Mouse (Mus musculus): ENCODE measurements around the gene Atg7. TPM values are rescaled to one million over a fixed set of nuclear protein-coding genes. Genes with fewer than 3 reads are reported as not detected.
A peak's percentile ranks its signal among the peaks of the same experiment; 100 is the strongest.

Gene Atg7
- total RNA-seq, 2 experiments from 2014 or later: 24.7 to 26.5 TPM

DNA sequence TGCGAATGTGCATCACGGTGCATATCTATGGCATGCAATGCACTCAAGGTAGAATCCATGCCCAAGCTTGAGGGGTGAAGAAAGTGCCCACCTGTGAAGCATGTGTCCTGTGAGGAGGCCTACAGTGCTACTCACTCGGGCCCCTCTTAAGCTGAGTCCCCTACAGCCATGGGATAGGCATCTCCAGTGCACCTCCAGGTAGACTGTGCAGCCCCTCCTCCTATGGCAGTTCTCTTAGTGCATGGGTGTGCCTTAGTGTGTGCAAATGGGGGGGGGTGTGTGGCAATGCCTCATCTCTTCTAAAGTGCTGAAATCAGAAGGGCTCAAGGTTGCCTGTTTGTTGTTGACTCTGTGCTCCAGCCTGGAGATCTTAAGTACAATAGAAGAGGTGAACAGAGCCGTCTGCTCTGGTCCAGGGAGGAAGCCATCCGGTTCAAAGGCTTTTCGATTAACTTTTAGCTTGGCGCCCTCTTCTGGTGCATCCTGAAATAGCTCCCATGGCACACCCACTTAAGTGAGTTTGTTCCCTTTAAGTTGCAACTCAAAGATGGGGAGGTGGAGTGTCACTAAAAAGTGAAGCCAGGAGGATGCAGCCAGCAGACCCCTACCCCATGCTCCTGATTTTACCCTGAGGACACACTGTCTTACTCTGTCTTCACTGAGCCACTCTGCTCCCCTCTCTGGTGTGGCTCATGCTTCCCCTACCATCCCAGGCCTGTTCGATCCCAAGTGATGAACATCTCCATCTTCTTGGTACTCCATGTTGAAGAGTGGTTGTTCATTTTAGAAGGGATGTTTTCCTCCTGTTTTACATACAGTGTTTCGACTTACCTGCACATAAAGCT is 55.0 kb downstream of the Atg7 start:
- TF ChIP-seq CTCF (conservative IDR thresholded peaks at IDR 0.05): peak; percentile 94
- no peak overlapping the region for H3K27ac ChIP-seq
- peak; percentile 59 to 79 for DNase-seq (ENCODE audit: low spot score in 2 of 2)
- no peak overlapping the region for H3K4me3 ChIP-seq

GRCm38 (mm10) chr6:114698578-114698977 is 55.7 kb downstream of the Atg7 start:
- TF ChIP-seq CTCF (conservative IDR thresholded peaks at IDR 0.05): 0 out of 2 replicates have a peak, but pooled peaks have one; percentile 13
- DNase-seq (ENCODE audit: low spot score in 2 of 2): no peak
- Histone ChIP-seq H3K4me3 (no peak overlapping the region), H3K27ac (no peak overlapping the region)

- DNase-seq (ENCODE audit: low spot score in 2 of 2): no peak
- Histone ChIP-seq H3K4me3 (no peak overlapping the region), H3K27ac (no peak overlapping the region)
- TF ChIP-seq CTCF (conservative IDR thresholded peaks at IDR 0.05): peak; percentile 72
These were observed 57.8 kb downstream of the Atg7 start for GRCm38 (mm10) chr6:114700704-114701103.

DNA sequence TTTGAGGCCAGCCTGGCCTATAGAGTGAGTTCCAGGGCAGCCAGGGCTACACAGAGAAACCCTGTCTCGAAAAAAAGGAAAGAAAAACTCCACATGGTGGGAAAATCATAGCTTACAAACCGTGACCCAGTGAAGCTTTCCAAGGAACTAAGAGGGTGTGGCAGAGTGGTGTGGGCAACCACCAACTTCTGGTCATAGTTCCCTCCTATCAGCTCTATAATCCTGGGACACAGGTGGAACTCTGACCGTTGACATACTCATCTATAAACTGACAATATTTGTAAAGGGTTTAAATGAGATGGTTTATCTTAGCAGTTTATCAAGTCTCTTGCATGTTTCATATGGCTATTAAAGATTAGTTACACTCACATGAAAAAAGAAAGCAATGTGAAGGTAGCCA is 64.1 kb downstream of the Atg7 start:
- Histone ChIP-seq H3K4me3 (no peak overlapping the region), H3K27ac (no peak overlapping the region)
- no peak for DNase-seq (ENCODE audit: low spot score in 2 of 2)
- no peak for TF ChIP-seq CTCF (conservative IDR thresholded peaks at IDR 0.05)

- H3K4me3 ChIP-seq: no peak overlapping the region
- TF ChIP-seq CTCF (conservative IDR thresholded peaks at IDR 0.05): no peak
- peak in 1 of 2 experiments; percentile 57 for DNase-seq (ENCODE audit: low spot score in 2 of 2)
- peak overlapping the region; percentile 78; the same call in 1 of the 2 replicates for H3K27ac ChIP-seq
These were observed 69.5 kb downstream of the Atg7 start for GRCm38 (mm10) chr6:114712242-114713050.

- H3K4me3 ChIP-seq: no peak overlapping the region
These were observed 70.6 kb downstream of the Atg7 start for GRCm38 (mm10) chr6:114713538-114713937.

DNA sequence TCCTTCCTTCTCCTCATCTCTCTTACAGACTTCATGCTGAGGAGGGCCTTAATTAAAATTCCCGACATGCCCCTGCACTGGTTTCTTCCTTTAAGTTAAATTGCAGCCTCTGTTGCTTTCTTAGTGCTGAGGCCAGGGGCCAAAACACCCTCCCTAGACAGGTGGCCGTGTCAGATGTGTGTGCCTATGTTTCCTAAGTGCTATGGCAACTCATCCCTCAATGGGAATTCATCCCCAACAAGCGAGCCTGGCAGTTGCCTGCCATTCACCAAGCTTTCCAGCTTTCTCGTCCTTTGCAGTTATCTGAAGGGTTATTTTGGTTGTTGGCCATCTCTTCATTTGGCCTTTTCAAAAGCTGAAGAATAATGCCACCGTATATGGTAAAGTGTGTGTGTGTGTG is 71.8 kb downstream of the Atg7 start:
- peak overlapping the region; percentile 78 for H3K27ac ChIP-seq
- no peak for TF ChIP-seq CTCF (conservative IDR thresholded peaks at IDR 0.05)
- DNase-seq (ENCODE audit: low spot score in 2 of 2): no peak
- no peak overlapping the region for H3K4me3 ChIP-seq

More at GRCm38 (mm10) chr6:114713538-114713937, 70.6 kb downstream of the Atg7 start:
- H3K27ac ChIP-seq: peak overlapping the region; percentile 78; the same call in 1 of the 2 replicates
- no peak for TF ChIP-seq CTCF (conservative IDR thresholded peaks at IDR 0.05)
- no peak for DNase-seq (ENCODE audit: low spot score in 2 of 2)

DNA sequence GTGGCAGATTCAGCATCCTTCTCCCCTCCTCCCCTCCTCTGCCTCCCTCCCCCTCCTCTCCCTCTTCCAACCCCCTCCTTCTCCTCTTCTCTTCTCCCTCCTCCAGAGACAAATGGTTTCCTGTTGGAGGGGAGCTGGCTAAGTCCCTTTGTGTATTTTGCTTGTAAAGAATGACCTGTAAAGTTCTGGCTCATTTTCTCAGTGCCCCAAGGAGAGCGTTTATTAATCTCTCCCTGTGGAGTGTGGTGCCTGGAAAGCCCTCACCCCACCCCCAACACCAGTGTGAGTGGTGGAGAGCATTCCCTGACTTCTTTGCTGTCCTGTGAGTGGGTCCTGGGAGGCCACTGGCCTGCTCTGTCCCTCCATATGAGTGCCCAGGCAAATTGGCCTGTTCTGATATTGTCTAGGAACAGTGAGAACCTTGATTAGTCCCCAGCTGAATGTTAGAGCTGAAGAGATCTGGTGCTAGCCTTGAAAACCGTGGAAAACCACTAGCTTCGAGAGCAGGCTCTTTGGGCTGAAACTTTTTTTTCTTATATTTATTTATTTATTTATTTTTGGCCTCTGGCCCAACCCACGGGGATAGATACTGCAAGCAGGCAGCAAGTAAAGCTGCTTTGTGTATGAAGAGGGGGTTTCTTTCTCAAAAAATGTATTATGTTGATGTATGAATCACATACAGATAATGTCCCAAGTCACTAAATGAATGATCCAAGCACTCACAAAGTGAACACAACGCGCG is 72.6 kb downstream of the Atg7 start:
- no peak overlapping the region for H3K4me3 ChIP-seq
- peak overlapping the region; percentile 75 for H3K27ac ChIP-seq
- DNase-seq (ENCODE audit: low spot score in 2 of 2): no peak
- TF ChIP-seq CTCF (conservative IDR thresholded peaks at IDR 0.05): no peak

- TF ChIP-seq CTCF (conservative IDR thresholded peaks at IDR 0.05): no peak
- H3K4me3 ChIP-seq: no peak overlapping the region
- H3K27ac ChIP-seq: peak overlapping the region; percentile 71
- peak in 1 of 2 experiments; percentile 32 for DNase-seq (ENCODE audit: low spot score in 2 of 2)
These were observed 76.2 kb downstream of the Atg7 start for GRCm38 (mm10) chr6:114719100-114719499.

- Histone ChIP-seq H3K27ac (peak overlapping the region; percentile 71), H3K4me3 (no peak overlapping the region)
- no peak for TF ChIP-seq CTCF (conservative IDR thresholded peaks at IDR 0.05)
- no peak for DNase-seq (ENCODE audit: low spot score in 2 of 2)
These were observed 76.8 kb downstream of the Atg7 start for GRCm38 (mm10) chr6:114719665-114720064.

- no peak for DNase-seq (ENCODE audit: low spot score in 2 of 2)
- no peak for TF ChIP-seq CTCF (conservative IDR thresholded peaks at IDR 0.05)
- H3K4me3 ChIP-seq: no peak overlapping the region
- peak overlapping the region; percentile 79 for H3K27ac ChIP-seq
These were observed 79.1 kb downstream of the Atg7 start for GRCm38 (mm10) chr6:114722046-114722445.

DNA sequence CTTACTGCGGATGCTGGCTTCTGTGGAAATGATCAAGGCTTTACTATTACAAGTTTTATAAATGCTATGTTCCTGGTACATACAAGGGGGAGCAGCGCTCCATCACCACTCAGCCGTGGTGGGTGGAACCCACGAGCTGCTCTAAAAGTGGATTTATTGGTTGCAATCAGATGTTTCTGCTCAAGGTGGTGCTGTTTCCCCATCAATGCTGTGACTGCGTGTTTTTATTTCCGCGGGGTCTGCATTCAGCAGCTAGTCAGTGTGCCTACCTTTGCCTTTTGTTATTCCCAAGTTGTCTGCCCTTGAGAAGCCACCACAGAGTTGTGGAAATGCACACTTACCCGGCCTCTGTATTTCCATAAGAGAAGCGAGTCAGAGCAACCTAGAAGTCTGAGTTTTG is 81.0 kb downstream of the Atg7 start:
- DNase-seq (ENCODE audit: low spot score in 2 of 2): peak; percentile 67 to 75
- no peak overlapping the region for H3K4me3 ChIP-seq
- peak overlapping the region; percentile 55; the same call in 1 of the 2 replicates for H3K27ac ChIP-seq
- peak; percentile 94 for TF ChIP-seq CTCF (conservative IDR thresholded peaks at IDR 0.05)

Measured in layer of hippocampus, adult 2 months (tissue).